Mouse (Mus musculus): ENCODE results near the gene Malrd1.

Malrd1 gene

DNA sequence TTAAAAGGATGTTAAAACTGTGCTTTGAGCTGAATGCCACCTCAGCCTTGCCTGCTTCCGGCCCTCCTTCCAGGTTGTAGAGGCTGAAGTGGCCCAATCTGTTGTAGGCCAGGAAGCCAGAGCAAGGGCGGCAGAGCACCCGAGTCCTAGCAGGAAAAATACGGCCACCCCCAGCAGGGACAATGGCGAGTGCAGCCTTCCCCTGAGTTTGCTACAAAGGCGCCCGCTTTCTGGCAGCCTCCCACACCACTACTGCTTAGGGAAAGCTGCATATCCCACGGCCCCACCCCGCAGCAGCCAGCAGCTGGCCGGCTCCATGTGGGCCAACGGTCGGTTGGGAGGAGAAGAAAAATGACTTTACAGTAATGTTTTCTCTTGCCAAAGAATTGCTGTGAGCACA is 503.5 kb downstream of the Malrd1 start:
- in situ Hi-C loops (cut with MboI, MseI) = no loop called here

DNA sequence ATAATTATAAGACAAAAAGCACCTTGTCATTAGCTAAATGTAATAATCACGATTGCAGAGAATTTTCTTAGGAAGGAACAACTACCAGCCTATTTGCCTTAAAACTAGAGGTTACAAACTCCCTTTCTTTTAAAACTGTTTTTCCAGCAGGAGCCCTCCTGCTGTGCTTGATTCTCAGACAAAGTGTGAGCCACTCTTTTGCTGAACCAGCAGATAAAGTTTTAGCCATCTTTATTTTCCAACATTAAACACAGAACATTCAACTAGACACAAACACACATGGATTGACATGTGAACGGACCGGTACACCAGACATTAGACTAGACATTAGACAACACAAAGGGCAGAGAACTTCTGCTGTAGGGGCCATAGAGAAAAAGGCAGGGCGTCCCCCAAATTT is 505.3 kb downstream of the Malrd1 start:
- in situ Hi-C loops (cut with MboI, MseI) = no loop called here

DNA sequence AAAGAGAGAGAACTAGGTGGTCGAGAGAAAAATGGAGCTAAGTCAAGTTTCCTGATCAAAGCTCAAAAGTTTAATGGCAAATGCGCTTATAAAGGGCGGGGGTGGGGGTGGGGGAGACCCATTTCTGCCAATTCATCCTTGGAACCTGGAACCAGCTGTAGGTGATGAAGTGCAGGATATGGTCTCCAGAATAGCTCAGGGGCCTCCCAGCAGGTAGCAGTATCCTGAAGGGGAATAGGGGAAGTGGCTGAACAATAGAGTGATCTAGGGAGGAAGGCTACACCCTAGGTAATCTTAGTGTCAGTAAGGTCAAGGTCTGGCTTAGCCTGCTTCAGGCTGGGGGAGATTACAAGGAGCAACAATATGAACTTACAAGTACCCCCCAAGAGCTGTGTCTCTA is 506.5 kb downstream of the Malrd1 start:
- in situ Hi-C loops (cut with MboI, MseI) = no loop called here

DNA sequence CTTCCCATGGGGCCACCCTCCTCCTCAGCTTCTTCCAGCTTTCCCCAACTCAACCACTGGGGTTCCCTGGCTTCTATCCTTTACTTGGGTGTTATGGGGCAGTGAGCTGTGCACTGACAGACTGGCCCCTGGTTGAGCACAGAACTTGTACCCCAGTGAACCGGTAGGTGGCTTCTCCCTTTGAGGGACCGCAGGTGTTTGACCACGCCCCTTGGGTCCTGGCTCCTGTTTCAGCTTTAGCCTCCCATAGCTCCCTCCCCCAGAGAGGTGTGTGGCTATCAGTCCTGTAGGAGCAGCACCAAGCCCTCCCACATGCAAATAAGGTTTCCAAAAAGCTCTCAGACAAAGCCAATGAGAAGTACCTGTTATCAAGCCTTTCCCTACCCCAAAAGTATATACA is 584.4 kb downstream of the Malrd1 start:
- in situ Hi-C loops (cut with MboI, MseI) = no loop called here

DNA sequence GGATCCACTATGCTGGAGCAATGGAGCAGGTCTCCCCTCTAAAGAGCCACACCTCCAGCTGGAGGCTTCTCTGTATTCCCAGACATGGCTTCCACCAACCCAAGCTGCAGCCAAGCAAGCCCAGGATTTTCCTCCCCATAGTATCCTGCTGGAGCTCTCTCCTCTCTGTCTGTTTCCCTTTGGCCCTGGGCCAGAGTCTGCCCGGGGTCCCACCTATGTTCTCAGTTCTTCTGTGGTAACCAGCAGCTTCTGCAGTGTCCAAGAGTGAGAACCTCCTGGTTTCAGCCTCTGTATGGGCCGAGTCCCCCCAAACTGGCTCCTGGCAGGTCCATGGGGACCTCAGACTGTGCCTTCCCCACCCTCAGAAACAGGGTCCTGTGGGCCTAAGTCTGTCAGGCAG is 587.1 kb downstream of the Malrd1 start:
- in situ Hi-C loops (cut with MboI, MseI) = no loop called here

DNA sequence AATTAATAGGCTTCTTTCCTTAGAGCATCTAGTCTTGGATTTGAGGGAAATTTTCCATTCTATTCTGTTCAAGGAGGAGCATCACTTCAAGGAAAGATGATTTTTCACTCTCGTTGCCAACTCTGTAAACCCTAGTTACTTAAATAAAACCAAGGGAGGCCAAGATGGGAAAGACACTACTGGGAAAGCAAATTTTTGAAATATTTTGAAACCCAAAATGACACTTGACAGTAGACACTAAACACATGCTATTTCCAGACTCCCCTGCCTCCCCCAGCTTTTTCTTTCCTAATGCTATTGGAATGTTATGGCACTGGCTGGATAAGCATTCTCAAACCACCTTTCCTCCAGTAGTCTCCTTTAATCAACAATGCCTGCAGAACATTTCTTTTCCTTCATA is 621.7 kb downstream of the Malrd1 start:
- in situ Hi-C loops (cut with MboI, MseI) = no loop called here

DNA sequence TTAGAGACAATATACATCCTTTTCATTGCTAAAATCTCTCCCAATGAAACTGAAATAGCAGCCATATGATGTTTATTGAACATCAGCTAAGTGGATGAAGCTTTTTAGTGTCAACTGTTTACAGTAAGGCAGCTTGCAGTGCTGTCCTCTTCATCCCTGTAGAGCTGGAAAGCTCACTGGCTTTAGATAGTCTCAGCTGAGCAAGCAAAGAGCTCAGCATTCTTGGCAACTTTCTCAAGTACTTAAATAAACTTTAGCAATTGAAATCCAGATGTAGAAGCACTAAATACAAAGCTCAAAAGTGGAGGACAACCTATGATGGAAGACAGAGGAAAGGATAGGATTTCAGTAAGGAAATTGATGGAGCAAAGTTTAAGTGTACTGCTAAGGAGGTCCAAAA is 626.3 kb downstream of the Malrd1 start:
- in situ Hi-C loops (cut with MboI, MseI) = no loop called here

DNA sequence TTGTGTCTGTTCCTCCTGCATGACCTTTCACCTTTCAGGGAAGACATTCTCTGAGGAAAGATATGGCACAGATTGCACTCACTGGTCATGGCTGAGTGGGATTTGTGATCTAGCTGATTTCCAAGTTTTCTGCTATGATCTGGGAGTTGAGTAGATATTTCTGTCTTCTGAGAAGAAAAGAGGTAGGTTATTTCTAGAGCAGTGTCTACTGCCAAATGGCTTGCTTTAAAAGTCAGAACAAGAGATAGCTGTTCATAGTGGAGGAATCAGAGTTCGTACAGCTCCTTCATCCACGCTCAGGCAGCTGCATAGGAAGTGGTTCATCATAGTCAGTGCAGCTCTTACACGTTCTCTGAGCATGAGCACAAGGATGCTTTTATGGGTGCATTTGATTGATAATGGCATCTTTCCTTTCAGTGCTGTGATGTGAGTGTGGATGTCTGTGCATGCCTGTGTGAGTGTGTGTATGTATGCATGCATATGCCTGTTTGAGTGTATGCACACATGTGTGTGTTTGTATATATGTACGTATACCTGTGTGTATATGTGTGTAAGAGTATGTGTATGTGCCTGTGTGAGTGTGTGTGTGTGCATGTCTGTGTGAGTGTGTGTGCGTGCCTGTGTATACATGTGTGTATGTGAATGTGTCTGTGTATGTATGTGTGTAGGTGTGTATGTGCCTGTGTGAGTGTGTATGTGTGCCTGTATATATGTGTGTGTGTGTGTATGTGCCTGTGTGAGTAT is 637.1 kb downstream of the Malrd1 start:
- in situ Hi-C loops (cut with MboI, MseI) = no loop called here

DNA sequence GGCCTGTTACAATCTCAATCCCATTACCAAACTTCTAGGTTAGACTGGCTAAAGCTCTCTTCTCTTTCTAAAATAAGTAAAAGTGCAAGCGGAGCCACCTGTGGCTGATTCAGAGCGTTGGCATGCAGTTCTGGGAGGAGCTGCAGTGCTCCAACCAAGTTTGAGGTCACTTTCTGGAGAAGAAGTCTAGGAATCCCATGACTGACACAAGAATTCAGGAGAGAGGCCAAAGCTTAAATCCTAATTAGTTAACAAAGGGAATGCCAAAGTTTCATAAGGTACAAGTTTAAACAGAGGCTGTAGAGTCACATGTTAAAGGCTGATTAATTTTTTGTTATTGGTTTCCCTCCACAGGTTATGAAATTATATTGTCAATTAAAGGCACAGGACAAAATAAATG is 642.3 kb downstream of the Malrd1 start:
- in situ Hi-C loops (cut with MboI, MseI) = no loop called here

DNA sequence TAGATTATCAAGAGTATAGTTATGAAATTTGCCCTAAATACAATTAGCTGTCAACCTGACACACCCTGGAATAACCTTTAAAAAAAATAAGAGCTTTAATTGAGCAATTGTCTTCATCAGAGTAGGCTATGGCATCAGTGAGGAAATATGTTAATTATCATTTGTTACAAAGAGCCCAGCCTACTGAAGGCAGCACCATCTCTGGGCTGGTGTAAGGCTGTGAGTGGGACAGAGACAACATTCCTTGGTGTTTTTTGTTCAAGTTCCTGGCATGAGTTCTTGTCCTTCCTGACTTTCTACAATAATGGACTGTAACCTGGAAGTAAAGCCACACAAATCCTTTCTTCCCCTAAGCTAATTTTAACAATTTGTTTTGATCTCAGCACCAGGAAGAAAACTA is 645.8 kb downstream of the Malrd1 start:
- in situ Hi-C loops (cut with MboI, MseI) = no loop called here

DNA sequence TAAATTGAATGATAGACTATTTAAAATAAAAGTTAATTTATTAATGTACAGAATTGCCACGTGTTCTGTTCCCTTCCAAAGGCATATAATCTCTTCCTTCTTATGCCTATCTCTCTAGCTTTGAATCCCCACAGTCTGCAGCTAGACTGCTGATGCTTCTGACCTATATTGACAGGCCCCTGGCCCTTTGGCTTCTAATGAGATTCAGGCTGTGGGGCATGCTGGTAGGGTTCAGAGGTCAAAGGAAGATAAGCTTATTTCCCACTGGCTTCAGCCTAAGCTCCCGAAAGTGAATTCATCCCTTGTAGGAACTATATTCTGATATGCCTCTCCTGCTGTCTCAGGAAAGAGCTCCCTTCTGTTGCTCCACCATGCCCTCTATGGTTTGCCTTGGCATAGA is 647.1 kb downstream of the Malrd1 start:
- in situ Hi-C loops (cut with MboI, MseI) = no loop called here

DNA sequence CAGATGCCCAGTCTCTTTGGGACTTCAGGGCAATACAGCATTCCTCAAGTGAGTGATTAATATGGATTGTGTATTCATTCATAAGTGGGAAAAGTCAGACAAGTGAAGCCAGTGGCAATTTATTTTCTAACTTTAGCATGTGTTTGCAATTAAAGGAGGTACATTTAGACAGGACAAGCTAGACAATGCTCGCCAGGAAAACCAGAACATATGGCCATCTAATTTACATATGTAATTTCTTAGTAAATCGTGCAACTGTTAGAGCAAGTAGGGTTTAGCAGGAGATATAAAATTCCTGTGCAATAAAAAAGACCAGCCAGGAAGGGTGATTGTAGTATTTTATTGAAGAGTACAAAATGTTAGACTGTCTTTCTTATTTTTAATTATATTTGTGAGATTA is 655.9 kb downstream of the Malrd1 start:
- in situ Hi-C loops (cut with MboI, MseI) = no loop called here

DNA sequence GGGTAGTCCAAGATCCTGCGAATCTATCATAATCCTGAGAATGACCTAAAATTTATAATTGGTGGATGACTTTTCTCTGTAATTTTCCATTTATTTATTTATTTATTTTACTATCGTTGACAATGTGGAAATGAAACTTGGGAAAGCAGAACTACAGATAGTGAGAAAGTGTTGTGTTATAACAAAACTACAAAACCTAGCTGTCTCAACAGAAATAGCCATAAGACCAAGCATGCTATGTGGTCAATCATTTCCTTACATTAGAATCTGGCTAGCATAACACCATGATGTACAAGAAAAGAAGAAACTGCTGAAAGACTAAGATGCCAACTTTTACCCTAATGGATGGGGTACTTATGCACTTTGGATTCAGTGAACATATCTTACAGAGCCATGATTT is 656.9 kb downstream of the Malrd1 start:
- in situ Hi-C loops (cut with MboI, MseI) = no loop called here

DNA sequence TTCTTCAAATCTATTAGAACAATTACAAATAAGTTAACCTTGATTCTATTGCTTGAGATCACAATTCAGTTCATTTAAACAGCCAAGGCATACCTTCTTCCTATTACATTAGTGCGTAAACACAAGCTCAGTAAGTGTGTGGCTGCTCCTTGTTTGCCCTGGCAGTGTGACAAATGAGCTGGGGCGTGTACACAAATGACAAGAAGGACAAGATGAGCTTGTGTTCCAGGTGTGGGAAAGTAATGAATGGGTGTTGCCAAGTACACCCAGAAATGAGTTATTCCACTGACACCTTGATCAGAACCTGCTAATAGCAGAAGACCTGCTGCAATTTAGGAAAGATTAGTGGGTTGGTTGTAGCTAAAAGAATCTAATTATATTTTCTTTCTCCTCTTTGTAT is 683.7 kb downstream of the Malrd1 start:
- in situ Hi-C loops (cut with MboI, MseI) = no loop called here

DNA sequence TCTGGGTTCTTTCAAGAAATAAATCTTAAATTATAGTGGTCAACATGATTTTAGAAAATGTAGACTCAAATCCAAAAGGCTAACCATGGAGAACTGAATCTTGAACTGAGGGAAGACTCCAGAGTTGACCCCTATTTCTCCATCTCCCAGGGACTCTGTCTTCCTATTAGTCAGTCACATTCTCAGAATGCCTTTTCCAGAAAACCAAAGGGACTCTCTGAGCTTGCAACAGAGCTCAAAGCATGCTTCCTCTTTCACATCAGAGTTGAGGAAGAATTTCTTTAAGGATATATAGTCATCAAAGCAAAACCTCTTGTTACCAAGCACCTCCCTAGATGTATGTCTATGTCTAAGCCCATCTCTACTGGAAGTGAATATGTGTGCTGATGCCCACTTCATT is 686.5 kb downstream of the Malrd1 start:
- in situ Hi-C loops (cut with MboI, MseI) = no loop called here

DNA sequence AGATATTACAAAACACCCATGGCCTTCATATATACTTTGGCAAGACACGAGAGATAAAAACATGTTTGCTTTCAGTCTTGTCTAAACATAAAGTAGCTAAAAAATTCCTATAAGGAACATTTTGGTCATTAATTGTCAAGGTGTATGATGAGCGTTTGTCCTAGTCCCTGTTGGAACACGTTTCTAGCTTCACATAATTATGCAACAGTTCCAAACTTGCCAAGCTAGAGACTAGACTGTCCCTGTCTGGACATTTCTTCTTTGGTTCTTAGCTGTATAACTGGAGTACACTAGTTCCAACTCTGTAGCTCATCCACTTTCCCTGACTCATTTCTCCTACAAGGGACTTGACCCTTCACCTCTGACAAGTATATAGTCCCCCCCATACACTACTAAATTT is 687.8 kb downstream of the Malrd1 start:
- in situ Hi-C loops (cut with MboI, MseI) = no loop called here

DNA sequence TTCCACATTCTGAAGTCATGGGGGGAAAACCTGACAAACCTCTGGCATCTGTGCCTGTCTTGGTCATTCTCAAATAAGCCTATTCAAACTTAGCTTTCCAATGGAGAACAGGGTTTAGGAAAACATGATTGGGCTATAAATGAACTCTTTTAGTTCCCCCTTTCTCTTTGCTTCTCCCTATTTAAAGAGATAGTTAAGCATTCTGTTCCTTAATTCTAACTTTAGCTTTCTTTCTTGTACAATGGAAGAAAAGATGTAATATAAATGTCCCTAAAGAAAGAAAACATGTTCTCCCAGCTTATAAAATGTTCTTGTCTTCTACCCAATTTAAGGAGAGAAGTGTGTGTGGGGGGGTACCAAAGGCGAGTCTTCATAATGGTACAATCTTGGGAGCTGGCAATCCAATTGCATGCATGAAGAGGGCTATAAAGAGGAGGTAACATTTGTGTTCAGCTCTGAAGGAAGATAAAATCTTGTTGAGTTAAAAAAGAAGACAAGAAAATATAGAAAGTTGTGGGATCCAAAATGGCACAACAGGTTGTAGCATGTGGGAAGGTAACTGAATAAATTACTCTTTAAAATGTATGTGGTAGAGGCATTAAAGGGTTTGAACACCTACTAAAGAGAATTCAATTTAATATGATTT is 702.0 kb downstream of the Malrd1 start:
- in situ Hi-C loops (cut with MboI, MseI) = no loop called here

DNA sequence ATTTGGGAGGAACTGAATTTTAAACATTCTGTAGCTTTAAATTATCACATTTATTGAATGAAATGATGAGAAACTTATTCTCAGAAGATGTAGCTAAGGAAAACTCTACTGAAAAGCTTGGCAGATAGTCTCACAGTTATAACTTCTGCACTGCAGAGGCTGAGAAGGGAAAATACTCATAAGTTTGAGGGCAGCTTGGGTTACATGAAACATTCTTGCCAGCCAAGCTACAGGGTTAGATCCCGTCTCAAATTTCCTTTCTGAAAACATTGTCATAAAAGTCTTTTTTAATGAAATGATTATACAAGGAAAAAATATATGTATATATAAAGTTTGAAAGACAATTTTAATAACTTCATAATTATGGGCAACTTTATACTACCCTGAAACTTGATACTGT is 714.6 kb downstream of the Malrd1 start:
- in situ Hi-C loops (cut with MboI, MseI) = no loop called here

DNA sequence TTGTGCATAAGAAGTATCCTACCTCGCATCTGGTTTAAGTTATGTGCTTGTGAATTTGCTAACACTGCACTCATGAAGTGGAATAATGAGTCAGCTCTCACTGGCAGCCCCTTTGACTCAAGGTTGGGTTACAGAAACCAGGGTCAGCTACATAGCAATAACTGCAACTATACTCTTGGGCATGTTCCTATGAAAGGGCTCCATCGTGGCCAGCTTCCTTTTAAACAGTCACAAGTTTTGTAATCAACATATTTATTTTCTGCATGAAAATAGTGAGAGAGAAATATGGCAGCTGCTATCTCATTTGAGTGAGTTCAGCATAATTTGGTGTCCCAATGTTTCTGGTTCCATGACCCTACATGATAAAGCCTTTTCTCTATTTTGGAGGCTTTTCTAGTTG is 716.8 kb downstream of the Malrd1 start:
- in situ Hi-C loops (cut with MboI, MseI) = no loop called here

DNA sequence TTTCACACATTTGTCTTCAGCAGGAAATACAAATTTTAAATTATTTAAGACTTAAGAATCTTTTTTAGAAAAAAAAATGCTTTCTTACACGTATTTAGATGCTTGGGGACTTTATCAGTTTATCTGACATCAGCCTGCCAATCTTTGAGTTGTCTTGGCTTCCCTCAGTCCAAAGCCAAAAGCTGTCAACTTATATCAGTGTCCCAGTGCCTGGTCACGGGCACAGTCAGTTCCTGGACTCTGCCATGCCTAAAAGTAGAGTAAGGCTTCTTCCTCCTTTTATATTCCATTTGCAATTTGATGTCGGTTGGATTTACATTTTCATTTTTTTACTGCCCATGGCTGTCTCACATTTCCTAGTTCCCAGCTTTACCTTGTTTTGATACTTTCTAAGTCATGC is 722.6 kb downstream of the Malrd1 start:
- in situ Hi-C loops (cut with MboI, MseI) = no loop called here

DNA sequence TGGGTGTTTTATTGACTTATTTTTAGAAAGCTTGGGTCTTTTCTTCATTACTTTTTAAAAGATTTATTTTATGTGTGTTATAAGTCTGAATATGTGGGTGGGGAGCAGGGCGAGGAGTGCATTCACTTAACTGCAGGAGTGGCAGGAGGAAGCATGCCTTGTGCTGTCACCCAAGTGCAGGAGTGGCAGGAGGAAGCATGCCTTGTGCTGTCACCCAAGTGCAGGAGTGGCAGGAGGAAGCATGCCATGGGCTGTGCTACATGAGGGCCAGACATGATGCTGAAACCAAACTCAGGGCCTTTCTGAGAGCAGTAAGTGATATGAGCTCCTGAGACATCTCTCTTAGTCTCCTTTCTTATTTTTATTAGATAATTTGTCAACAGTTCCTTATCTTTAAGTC is 726.0 kb downstream of the Malrd1 start:
- in situ Hi-C loops (cut with MboI, MseI) = no loop called here
